Mouse (Mus musculus) cerebellum, adult 2 months (tissue): ENCODE data around the gene Prdm2. TPM values are rescaled to one million over a fixed set of nuclear protein-coding genes. Genes with fewer than 3 reads are reported as not detected.

Experiments
- DNase-seq, 2 experiments: peaks; one replicate each; pipeline ENCODE4 v3.0.0; 2021
- H3K27ac ChIP-seq: fragments of 200-500 bp; 2 replicates; pipeline ENCODE4 v1.5.1; 2012; ENCODE audit warnings: low read length, control low read depth, inconsistent platforms; ENCODE audit not compliant: insufficient read depth
- H3K27me3 ChIP-seq: fragments of 200-500 bp; 2 replicates; pipeline ENCODE4 v1.6.1; 2012; ENCODE audit warnings: inconsistent platforms, mild to moderate bottlenecking, low read length, moderate library complexity; ENCODE audit not compliant: control insufficient read depth, insufficient read depth
- H3K4me1 ChIP-seq: fragments of 200-500 bp; 2 replicates; pipeline ENCODE4 v1.6.1; 2011; ENCODE audit warnings: low read length; ENCODE audit not compliant: control insufficient read depth, insufficient read depth
- H3K4me3 ChIP-seq: fragments of 200-500 bp; replicated peaks from 2 replicates; pipeline ENCODE3; 2011; ENCODE audit warnings: mild to moderate bottlenecking, low read depth, low read length, control low read depth; ENCODE audit not compliant: insufficient read depth
- CTCF ChIP-seq: fragments of 200-500 bp; IDR thresholded peaks from 2 replicates; pipeline ENCODE4 v1.5.1; 2011; ENCODE audit warnings: low read depth, mild to moderate bottlenecking, control low read depth, low read length, moderate library complexity, borderline replicate concordance; ENCODE audit not compliant: insufficient read depth
- POLR2A ChIP-seq: fragments of 200-500 bp; IDR thresholded peaks from 2 replicates; pipeline ENCODE4 v1.6.1; 2011; ENCODE audit warnings: low read length, control low read depth, borderline replicate concordance; ENCODE audit not compliant: insufficient read depth
- WGBS: fragments of 180-500 bp; shearing (Covaris S2); methylation state at CpG from one replicate; pipeline ENCODE4 v1.1.7; 2018; 5-methylcytosine and 5-hydroxymethylcytosine counted together
- polyA plus RNA-seq: library from polyadenylated mRNA; depleted of rRNA; stranded (reverse); fragments of >200 nt; gene quantifications from 2 replicates; pipeline ENCODE4 v1.2.3, GENCODE M21; 2012; rRNA removed

Prdm2 gene
- polyA plus RNA-seq, 1 experiment: 21.9 TPM

DNA sequence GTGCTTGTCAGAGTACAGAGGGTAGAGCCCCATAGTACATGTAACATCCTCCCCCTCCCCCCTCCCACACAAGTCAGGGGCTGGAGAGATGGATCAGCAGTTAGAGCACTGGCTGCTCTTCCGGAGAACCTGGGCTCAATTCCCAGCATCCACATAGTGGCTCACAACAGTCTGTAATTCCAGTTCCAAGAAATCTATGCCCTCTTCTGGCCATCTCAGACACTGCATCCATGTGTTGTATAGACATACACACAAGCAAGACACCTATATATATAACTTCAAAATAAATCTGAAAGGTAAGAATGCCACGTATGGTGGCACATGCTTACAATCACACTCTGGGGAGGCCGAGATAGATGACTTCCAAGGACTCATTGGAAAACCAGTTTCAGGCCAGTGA lies 122.2 kb downstream of the Prdm2 start:
- Histone ChIP-seq H3K27me3 (no peaks in the 10 kb centered on the region), H3K27ac (no peak overlapping the region), H3K4me1 (no peaks in the 10 kb centered on the region), H3K4me3 (no peak overlapping the region)
- no peak for DNase-seq
- TF ChIP-seq CTCF: no peak
- TF ChIP-seq POLR2A: no peak
- 93% methylated on average over 3 of the region's 3 CpGs for WGBS

DNA sequence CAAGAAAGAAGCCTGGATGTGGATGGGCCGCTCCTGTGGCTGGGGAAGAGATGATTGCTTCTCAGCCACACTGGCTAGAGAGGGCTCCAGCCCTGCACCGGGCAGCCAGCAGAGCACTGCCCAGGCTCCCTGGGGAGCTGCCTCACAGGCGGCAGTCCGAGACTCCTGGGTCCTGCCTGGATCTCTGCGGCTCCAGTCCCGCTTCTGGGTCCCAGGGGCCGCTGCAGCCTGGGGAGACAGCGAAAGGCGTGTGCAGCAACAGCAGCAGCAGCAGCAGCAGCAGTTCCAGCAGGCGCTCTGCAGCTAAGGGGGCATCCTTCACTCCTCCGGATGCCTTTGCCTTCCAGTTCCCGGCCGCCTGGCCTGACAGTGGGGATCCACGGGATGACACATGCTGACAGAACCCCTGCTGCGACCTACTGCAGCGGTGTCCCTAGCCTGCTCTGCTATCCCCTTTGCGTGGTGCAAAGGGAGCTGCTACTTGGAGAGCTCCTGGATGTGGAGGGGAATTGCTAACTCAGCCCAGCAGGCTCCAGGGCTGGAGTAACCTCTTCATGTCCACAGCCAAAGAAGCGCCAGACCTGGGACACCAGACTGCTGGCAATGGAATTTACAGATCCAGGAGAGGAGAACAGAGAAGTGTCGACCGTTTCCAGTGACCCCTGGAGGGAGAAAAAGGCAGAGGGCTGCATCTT lies 138.6 kb downstream of the Prdm2 start:
- no peaks in the 10 kb centered on the region; the same call in 1 of the 2 replicates for H3K4me1 ChIP-seq
- TF ChIP-seq CTCF (no peak), POLR2A (no peak)
- H3K4me3 ChIP-seq: no peak overlapping the region
- peak in 1 of 2 experiments; percentile 8 for DNase-seq
- no peaks in the 10 kb centered on the region for H3K27me3 ChIP-seq
- WGBS: 7% methylated on average over 20 of the region's 20 CpGs
- H3K27ac ChIP-seq: no peak overlapping the region

DNA sequence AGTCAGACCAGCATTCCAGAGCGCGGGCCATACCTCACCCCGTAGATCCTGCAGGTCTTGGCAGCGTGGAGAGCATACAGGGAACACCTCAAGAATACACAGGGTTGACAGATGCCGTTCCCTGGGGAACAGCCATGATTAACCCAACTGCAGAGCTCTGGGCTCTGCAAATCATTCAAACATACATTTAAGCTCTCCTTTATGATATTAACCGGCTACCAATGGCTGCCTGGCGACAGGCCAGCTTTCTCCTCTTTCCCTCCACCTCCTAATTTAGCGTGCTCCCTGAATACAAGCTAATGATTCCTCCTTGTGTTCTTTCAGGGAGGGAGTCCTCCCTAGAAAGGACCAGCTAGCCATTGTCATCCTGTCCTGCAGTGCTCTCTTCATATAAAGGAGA lies 141.0 kb downstream of the Prdm2 start:
- TF ChIP-seq CTCF (no peak), POLR2A (no peak)
- Histone ChIP-seq H3K4me1 (no peaks in the 10 kb centered on the region; the same call in 1 of the 2 replicates), H3K4me3 (no peak overlapping the region), H3K27me3 (no peaks in the 10 kb centered on the region), H3K27ac (no peak overlapping the region)
- 56% methylated on average over 8 of the region's 8 CpGs for WGBS
- no peak for DNase-seq

DNA sequence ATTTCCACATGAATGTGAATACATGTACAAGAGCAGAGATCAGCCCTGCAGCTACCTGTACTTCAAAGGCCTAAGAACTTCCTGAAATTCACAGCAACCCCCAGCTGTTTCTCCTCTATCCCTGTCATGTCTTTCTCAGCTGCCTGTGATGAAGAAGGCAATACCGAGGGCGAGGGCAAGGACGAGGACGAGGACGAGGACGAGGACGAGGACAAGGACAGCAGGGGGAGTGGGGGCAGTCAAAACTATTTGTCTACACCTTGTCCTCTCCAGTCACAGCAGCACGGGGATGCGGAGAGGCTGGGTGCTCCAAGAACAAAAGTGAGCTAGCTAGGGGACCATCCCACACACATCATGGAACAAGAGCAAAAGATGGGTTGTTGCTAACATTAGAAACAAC lies 145.8 kb downstream of the Prdm2 start:
- H3K4me3 ChIP-seq: no peak overlapping the region
- WGBS: 91% methylated on average over 9 of the region's 9 CpGs
- no peaks in the 10 kb centered on the region for H3K4me1 ChIP-seq
- H3K27me3 ChIP-seq: no peaks in the 10 kb centered on the region
- no peak for DNase-seq
- H3K27ac ChIP-seq: no peak overlapping the region
- TF ChIP-seq CTCF: no peak
- no peak for TF ChIP-seq POLR2A

DNA sequence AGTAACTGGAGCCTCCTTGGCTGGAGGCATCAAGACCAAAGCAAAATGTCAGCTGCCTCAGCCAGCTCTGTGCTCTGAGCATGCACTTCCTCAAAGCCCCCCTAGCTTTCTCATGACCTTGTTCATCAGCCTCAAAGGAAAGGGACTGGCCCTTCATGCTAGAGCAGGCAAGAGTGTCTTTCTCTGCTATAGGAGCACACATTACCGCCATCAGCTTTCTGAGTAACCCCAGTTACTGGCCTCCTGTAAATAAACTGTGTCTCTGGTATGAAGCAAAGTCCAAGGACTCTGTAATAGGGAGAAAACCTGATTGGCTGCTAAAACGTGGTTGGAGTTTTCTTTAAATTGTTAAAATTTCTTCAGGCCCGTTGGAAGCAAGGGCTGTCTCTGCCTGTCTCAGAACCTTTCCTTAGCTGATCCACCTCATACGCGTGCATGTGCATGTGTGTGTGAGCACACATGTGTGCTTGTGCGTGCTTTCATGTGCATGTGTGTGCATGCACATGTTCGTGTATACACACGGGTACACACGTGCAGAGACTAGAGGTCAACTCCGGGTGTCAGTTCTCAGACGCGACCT lies 153.9 kb downstream of the Prdm2 start:
- TF ChIP-seq POLR2A (no peak), CTCF (no peak)
- WGBS: 91% methylated on average over 12 of the region's 12 CpGs
- Histone ChIP-seq H3K4me3 (no peak overlapping the region), H3K4me1 (peaks cover 6% of the 10 kb centered on the region; the same call in 1 of the 2 replicates), H3K27ac (no peak overlapping the region), H3K27me3 (no peaks in the 10 kb centered on the region)
- no peak for DNase-seq

Other genes with a start within 250 kb of the Prdm2 start
- gene Pdpn, start 86.6 kb upstream of the Prdm2 start, polyA plus RNA-seq: 7.7 and 8.4 TPM in 2 replicates
- 7.6 and 7.7 TPM in 2 replicates for gene Lrrc38, start 136.8 kb upstream of the Prdm2 start, polyA plus RNA-seq
- gene Pramel1, start 181.4 kb upstream of the Prdm2 start, polyA plus RNA-seq: 0.03 and 0.07 TPM in 2 replicates
- gene Pramef8, start 199.4 kb upstream of the Prdm2 start, polyA plus RNA-seq: 13.2 and 14.0 TPM in 2 replicates
- gene Oog4, start 237.3 kb upstream of the Prdm2 start, polyA plus RNA-seq: not detected in 2 replicates